Mouse (Mus musculus): ENCODE data around the gene Dpagt1. TPM values are rescaled to one million over a fixed set of nuclear protein-coding genes. Genes with fewer than 3 reads are reported as not detected.
A peak's percentile ranks its signal among the peaks of the same experiment; 100 is the strongest.

The Dpagt1 gene
- polyA plus RNA-seq, 1 experiment, result 24.0 TPM

DNA sequence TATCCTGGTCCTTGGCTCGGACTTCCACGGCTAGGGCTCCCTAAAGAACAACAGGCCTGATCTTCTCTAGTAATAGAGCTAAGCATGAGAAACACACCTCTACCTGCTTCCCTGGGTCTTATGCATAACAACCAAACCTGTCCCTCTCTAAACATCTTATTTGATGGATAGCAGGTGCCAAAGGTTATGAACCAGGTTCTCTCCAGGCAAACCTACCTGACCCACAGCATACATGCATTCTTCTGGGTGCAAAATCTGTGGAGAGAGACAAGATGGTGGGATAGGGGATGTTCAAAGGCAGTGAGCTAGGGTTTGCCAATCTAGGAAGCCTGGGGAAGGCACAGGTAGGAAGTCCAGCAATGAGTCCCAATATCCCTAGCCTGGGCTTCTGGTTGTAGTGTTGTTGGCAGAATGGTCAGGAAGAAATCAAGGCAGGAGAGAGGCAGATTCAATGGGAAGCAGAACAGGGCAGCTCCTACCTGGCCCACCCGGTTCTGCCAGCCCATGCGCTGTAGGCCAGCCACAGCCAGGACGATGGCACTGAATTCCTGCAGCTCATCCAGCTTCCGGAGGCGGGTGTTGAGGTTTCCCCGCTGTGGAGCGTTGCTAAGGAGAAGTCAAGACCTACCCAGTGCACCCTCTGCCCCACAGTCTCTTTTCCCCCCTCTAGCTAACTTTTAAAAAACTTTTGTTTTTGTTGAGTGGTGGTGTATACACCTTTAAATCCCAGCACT, 11.8 kb downstream of the Dpagt1 start:
- no peak overlapping the region for H3K4me3 ChIP-seq (ENCODE audit: extremely low read depth, insufficient read depth, insufficient read length)
- H3K27ac ChIP-seq (ENCODE audit: insufficient read depth, low read length), result no peak overlapping the region
- H3K36me3 ChIP-seq (ENCODE audit: control insufficient read depth, insufficient read depth, low read length), result peaks cover 10% of the 10 kb centered on the region
- H3K4me1 ChIP-seq (ENCODE audit: control insufficient read depth, insufficient read depth, insufficient read length), result peaks cover 2% of the 10 kb centered on the region; the same call in 1 of the 2 replicates
- TF ChIP-seq CTCF (IDR thresholded peaks at IDR 0.05; ENCODE audit: extremely low read depth, insufficient read depth, insufficient read length, insufficient replicate concordance), result no peak
- no peak for TF ChIP-seq POLR2A (IDR thresholded peaks at IDR 0.05; ENCODE audit: low read depth, low read length)
- no peak for DNase-seq (ENCODE audit: low read depth in 1 of 2, low spot score in 2 of 2)
- no peaks in the 10 kb centered on the region for H3K27me3 ChIP-seq (ENCODE audit: control insufficient read depth, insufficient read depth, low read length)
- WGBS, result 92% methylated on average over 9 of the region's 9 CpGs

DNA sequence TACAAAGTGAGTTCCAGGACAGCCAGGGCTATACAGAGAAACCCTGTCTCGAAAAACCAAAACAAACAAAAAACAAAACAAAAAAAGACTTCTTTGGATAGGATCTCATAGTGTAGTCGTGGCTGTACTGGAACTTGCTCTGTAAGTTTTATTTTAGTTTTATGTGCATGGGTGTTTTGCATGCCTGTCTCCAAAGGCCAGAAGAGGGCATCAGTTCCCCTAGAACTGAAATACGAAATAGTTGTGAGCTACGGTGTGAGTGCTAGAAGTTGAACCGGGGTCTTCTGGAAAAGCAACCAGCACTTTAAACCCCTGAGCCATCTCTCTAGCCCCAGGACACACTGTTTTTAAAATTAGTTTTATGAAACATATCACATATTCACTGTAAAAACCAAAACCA, 12.8 kb downstream of the Dpagt1 start:
- peaks cover 7% of the 10 kb centered on the region; the same call in 1 of the 2 replicates for H3K4me1 ChIP-seq (ENCODE audit: control insufficient read depth, insufficient read depth, insufficient read length)
- DNase-seq (ENCODE audit: low read depth in 1 of 2, low spot score in 2 of 2), result no peak
- H3K4me3 ChIP-seq (ENCODE audit: extremely low read depth, insufficient read depth, insufficient read length), result no peak overlapping the region
- 71% methylated on average over 5 of the region's 5 CpGs for WGBS
- H3K27ac ChIP-seq (ENCODE audit: insufficient read depth, low read length), result no peak overlapping the region
- no peaks in the 10 kb centered on the region for H3K27me3 ChIP-seq (ENCODE audit: control insufficient read depth, insufficient read depth, low read length)
- TF ChIP-seq CTCF (IDR thresholded peaks at IDR 0.05; ENCODE audit: extremely low read depth, insufficient read depth, insufficient read length, insufficient replicate concordance) (no peak), POLR2A (IDR thresholded peaks at IDR 0.05; ENCODE audit: low read depth, low read length) (no peak)
- peaks cover 6% of the 10 kb centered on the region for H3K36me3 ChIP-seq (ENCODE audit: control insufficient read depth, insufficient read depth, low read length)

- WGBS, result 92% methylated on average over 5 of the region's 5 CpGs
Observed at GRCm38 (mm10) chr9:44341487-44341886, 15.7 kb downstream of the Dpagt1 start.

DNA sequence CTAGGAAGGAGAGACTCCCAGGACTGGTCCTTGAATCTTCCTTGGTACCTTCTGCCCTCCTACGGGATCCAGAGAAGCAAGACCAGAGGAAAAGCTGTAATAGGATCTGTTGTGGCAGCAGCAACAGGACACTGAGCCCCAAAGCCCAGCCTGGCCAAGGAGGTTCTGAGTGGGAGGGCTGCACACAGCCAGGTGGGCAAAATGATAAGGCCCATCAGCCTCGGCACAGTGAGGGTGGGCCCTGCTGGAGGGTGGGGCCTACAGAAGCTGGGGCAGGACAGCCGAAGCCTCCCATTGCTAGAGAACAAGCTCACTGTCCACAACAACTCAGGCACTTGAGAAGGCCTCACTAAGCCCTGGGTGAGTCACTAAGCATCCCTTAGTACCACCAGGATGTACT, 16.4 kb downstream of the Dpagt1 start:
- Histone ChIP-seq H3K4me1 (ENCODE audit: control insufficient read depth, insufficient read depth, insufficient read length) (peaks cover 5% of the 10 kb centered on the region; the same call in 1 of the 2 replicates), H3K4me3 (ENCODE audit: extremely low read depth, insufficient read depth, insufficient read length) (peak overlapping the region; percentile 37; the same call in 1 of the 2 replicates), H3K27me3 (ENCODE audit: control insufficient read depth, insufficient read depth, low read length) (no peaks in the 10 kb centered on the region), H3K27ac (ENCODE audit: insufficient read depth, low read length) (0 out of 2 replicates have a peak overlapping the region, but pooled peaks have one; percentile 2), H3K36me3 (ENCODE audit: control insufficient read depth, insufficient read depth, low read length) (peaks cover 7% of the 10 kb centered on the region)
- 81% methylated on average over 3 of the region's 3 CpGs for WGBS
- no peak for TF ChIP-seq CTCF (IDR thresholded peaks at IDR 0.05; ENCODE audit: extremely low read depth, insufficient read depth, insufficient read length, insufficient replicate concordance)
- no peak; the same call in 1 of the 2 replicates for TF ChIP-seq POLR2A (IDR thresholded peaks at IDR 0.05; ENCODE audit: low read depth, low read length)
- DNase-seq (ENCODE audit: low read depth in 1 of 2, low spot score in 2 of 2), result no peak

More at GRCm38 (mm10) chr9:44341487-44341886, 15.7 kb downstream of the Dpagt1 start:
- Histone ChIP-seq H3K36me3 (ENCODE audit: control insufficient read depth, insufficient read depth, low read length) (peaks cover 6% of the 10 kb centered on the region), H3K27ac (ENCODE audit: insufficient read depth, low read length) (peak overlapping the region; percentile 24; the same call in 1 of the 2 replicates), H3K27me3 (ENCODE audit: control insufficient read depth, insufficient read depth, low read length) (no peaks in the 10 kb centered on the region), H3K4me3 (ENCODE audit: extremely low read depth, insufficient read depth, insufficient read length) (peak overlapping the region; percentile 31), H3K4me1 (ENCODE audit: control insufficient read depth, insufficient read depth, insufficient read length) (peaks cover 5% of the 10 kb centered on the region; the same call in 1 of the 2 replicates)
- TF ChIP-seq CTCF (IDR thresholded peaks at IDR 0.05; ENCODE audit: extremely low read depth, insufficient read depth, insufficient read length, insufficient replicate concordance), result no peak
- no peak for TF ChIP-seq POLR2A (IDR thresholded peaks at IDR 0.05; ENCODE audit: low read depth, low read length)
- DNase-seq (ENCODE audit: low read depth in 1 of 2, low spot score in 2 of 2), result no peak

- 0 out of 2 replicates have a peak overlapping the region, but pooled peaks have one; percentile 2 for H3K27ac ChIP-seq (ENCODE audit: insufficient read depth, low read length)
- peaks cover 11% of the 10 kb centered on the region for H3K36me3 ChIP-seq (ENCODE audit: control insufficient read depth, insufficient read depth, low read length)
- no peak for DNase-seq (ENCODE audit: low read depth in 1 of 2, low spot score in 2 of 2)
- no peak overlapping the region for H3K4me3 ChIP-seq (ENCODE audit: extremely low read depth, insufficient read depth, insufficient read length)
- TF ChIP-seq CTCF (IDR thresholded peaks at IDR 0.05; ENCODE audit: extremely low read depth, insufficient read depth, insufficient read length, insufficient replicate concordance) (no peak), POLR2A (IDR thresholded peaks at IDR 0.05; ENCODE audit: low read depth, low read length) (no peak)
- peaks cover 5% of the 10 kb centered on the region; the same call in 1 of the 2 replicates for H3K4me1 ChIP-seq (ENCODE audit: control insufficient read depth, insufficient read depth, insufficient read length)
- 90% methylated on average over 1 of the region's 1 CpGs for WGBS
- no peaks in the 10 kb centered on the region for H3K27me3 ChIP-seq (ENCODE audit: control insufficient read depth, insufficient read depth, low read length)
Observed at GRCm38 (mm10) chr9:44342605-44343004, 16.8 kb downstream of the Dpagt1 start.

DNA sequence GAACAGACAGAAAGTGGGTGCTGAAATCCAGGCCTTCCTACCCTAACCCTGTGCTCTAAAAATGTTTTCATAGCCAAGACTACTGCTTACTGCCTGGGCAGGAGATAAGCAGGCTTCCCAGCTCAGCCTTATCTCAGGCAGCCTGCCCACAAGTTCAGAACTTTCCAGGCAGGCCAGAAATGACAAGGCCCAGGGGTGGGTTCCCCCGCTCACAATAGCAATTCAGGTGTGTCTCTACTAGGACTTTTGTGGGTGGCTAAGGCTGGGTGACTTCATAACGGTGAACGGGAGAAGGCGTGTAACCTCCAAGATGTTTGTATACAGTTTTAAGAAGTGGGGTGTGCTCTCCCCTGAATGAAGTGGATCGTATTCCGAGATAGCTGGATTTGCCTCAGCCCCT, 17.5 kb downstream of the Dpagt1 start:
- Histone ChIP-seq H3K4me1 (ENCODE audit: control insufficient read depth, insufficient read depth, insufficient read length) (peaks cover 5% of the 10 kb centered on the region; the same call in 1 of the 2 replicates), H3K36me3 (ENCODE audit: control insufficient read depth, insufficient read depth, low read length) (peaks cover 14% of the 10 kb centered on the region)

More for the DNA sequence above, 17.5 kb downstream of the Dpagt1 start:
- H3K4me3 ChIP-seq (ENCODE audit: extremely low read depth, insufficient read depth, insufficient read length), result peak overlapping the region; percentile 59
- H3K27me3 ChIP-seq (ENCODE audit: control insufficient read depth, insufficient read depth, low read length), result no peaks in the 10 kb centered on the region
- 12% methylated on average over 6 of the region's 6 CpGs for WGBS
- peak overlapping the region; percentile 31; the same call in 1 of the 2 replicates for H3K27ac ChIP-seq (ENCODE audit: insufficient read depth, low read length)
- no peak for TF ChIP-seq CTCF (IDR thresholded peaks at IDR 0.05; ENCODE audit: extremely low read depth, insufficient read depth, insufficient read length, insufficient replicate concordance)
- TF ChIP-seq POLR2A (IDR thresholded peaks at IDR 0.05; ENCODE audit: low read depth, low read length), result no peak
- no peak for DNase-seq (ENCODE audit: low read depth in 1 of 2, low spot score in 2 of 2)
